Mouse (Mus musculus): ENCODE results near the gene Mok. TPM values are rescaled to one million over a fixed set of nuclear protein-coding genes. Genes with fewer than 3 reads are reported as not detected.

The Mok gene
- 10.8 and 12.3 TPM in 2 replicates for polyA plus RNA-seq (2015; fragmentation: Nextera tagmentation; extraction: Ambion mirVana)

- Histone ChIP-seq H3K4me3 (replicated peaks) (peak within 1 kb of the TSS; percentile 73), H3K9ac (replicated peaks) (peak within 1 kb of the TSS; percentile 58), H3K4me1 (peaks cover 38% of the 10 kb centered on the region), H3K27ac (replicated peaks) (peak within 1 kb of the TSS; percentile 75), H3K9me3 (replicated peaks) (no peaks in the 10 kb centered on the region), H3K36me3 (no peaks in the 10 kb centered on the region), H3K4me2 (peak within 1 kb of the TSS; percentile 65), H3K27me3 (replicated peaks) (peaks cover 17% of the 10 kb centered on the region)
- WGBS = under 1% methylated on average over 71 of the region's 71 CpGs
- peak; percentile 88 for ATAC-seq (ENCODE audit: low FRiP score)
These were observed at the start of gene Mok for GRCm38 (mm10) chr12:110840348-110841198. Mok (minus strand) TSS chr12:110840939.

GRCm38 (mm10) chr12:110889036-110890020 lies 48.6 kb upstream of the Mok start, which contains the start of the genes Cinp and Tecpr2:
Cinp (minus strand) TSS chr12:110889145.
Tecpr2 (plus strand) TSS chr12:110889264.
- Histone ChIP-seq H3K9ac (replicated peaks) (peak within 1 kb of the TSS; percentile 74), H3K9me3 (replicated peaks) (no peaks in the 10 kb centered on the region), H3K4me2 (peak within 1 kb of the TSS; percentile 92), H3K4me1 (peaks cover 21% of the 10 kb centered on the region), H3K4me3 (replicated peaks) (peak within 1 kb of the TSS; percentile 73), H3K27me3 (replicated peaks) (no peaks in the 10 kb centered on the region), H3K27ac (replicated peaks) (peak within 1 kb of the TSS; percentile 92), H3K36me3 (no peaks in the 10 kb centered on the region)
- peak; percentile 99 for ATAC-seq (ENCODE audit: low FRiP score)
- WGBS = under 1% methylated on average over 68 of the region's 74 CpGs

GRCm38 (mm10) chr12:110888606-110889005 lies 47.9 kb upstream of the Mok start:
- Histone ChIP-seq H3K4me1 (peaks cover 21% of the 10 kb centered on the region), H3K27ac (replicated peaks) (peak overlapping the region; percentile 62), H3K36me3 (peaks cover under 1% of the 10 kb centered on the region; the same call in 1 of the 2 replicates), H3K4me2 (peak overlapping the region; percentile 92), H3K4me3 (replicated peaks) (peak overlapping the region; percentile 73), H3K27me3 (replicated peaks) (no peaks in the 10 kb centered on the region), H3K9ac (replicated peaks) (peak overlapping the region; percentile 64), H3K9me3 (replicated peaks) (no peaks in the 10 kb centered on the region)
- under 1% methylated on average over 25 of the region's 25 CpGs for WGBS
- peak; percentile 61; the same call in 1 of the 2 replicates for ATAC-seq (ENCODE audit: low FRiP score)

GRCm38 (mm10) chr12:110888106-110888505 lies 47.4 kb upstream of the Mok start:
- Histone ChIP-seq H3K27ac (replicated peaks) (no peak overlapping the region), H3K4me3 (replicated peaks) (peak overlapping the region; percentile 73), H3K36me3 (peaks cover 5% of the 10 kb centered on the region; the same call in 1 of the 2 replicates), H3K9me3 (replicated peaks) (no peaks in the 10 kb centered on the region), H3K4me2 (peak overlapping the region; percentile 92), H3K9ac (replicated peaks) (peak overlapping the region; percentile 64), H3K27me3 (replicated peaks) (no peaks in the 10 kb centered on the region), H3K4me1 (peaks cover 21% of the 10 kb centered on the region)
- ATAC-seq (ENCODE audit: low FRiP score) = no peak
- 46% methylated on average over 12 of the region's 12 CpGs for WGBS

GRCm38 (mm10) chr12:110885251-110885650 lies 44.5 kb upstream of the Mok start:
- Histone ChIP-seq H3K9me3 (replicated peaks) (no peaks in the 10 kb centered on the region), H3K4me1 (peaks cover 17% of the 10 kb centered on the region), H3K27ac (replicated peaks) (no peak overlapping the region), H3K4me3 (replicated peaks) (no peak overlapping the region), H3K27me3 (replicated peaks) (no peaks in the 10 kb centered on the region), H3K9ac (replicated peaks) (no peak overlapping the region), H3K4me2 (no peak overlapping the region), H3K36me3 (peaks cover 26% of the 10 kb centered on the region)
- no peak for ATAC-seq (ENCODE audit: low FRiP score)
- WGBS = 91% methylated on average over 2 of the region's 2 CpGs

- H3K9ac ChIP-seq (replicated peaks) = no peak overlapping the region
- no peak for ATAC-seq (ENCODE audit: low FRiP score)
- H3K9me3 ChIP-seq (replicated peaks) = no peaks in the 10 kb centered on the region
- WGBS = 90% methylated on average over 7 of the region's 7 CpGs
- H3K4me2 ChIP-seq = no peak overlapping the region
- H3K27ac ChIP-seq (replicated peaks) = no peak overlapping the region
- H3K4me3 ChIP-seq (replicated peaks) = no peak overlapping the region
- H3K27me3 ChIP-seq (replicated peaks) = no peaks in the 10 kb centered on the region
- H3K4me1 ChIP-seq = no peaks in the 10 kb centered on the region
- H3K36me3 ChIP-seq = peaks cover 50% of the 10 kb centered on the region
These were observed 41.6 kb upstream of the Mok start for GRCm38 (mm10) chr12:110882291-110882690.

GRCm38 (mm10) chr12:110875351-110875750 lies 34.6 kb upstream of the Mok start:
- Histone ChIP-seq H3K4me2 (no peak overlapping the region), H3K4me1 (no peaks in the 10 kb centered on the region), H3K4me3 (replicated peaks) (no peak overlapping the region), H3K9ac (replicated peaks) (no peak overlapping the region), H3K36me3 (peaks cover 91% of the 10 kb centered on the region), H3K27ac (replicated peaks) (no peak overlapping the region), H3K9me3 (replicated peaks) (no peaks in the 10 kb centered on the region), H3K27me3 (replicated peaks) (no peaks in the 10 kb centered on the region)
- no peak for ATAC-seq (ENCODE audit: low FRiP score)
- whole genome bisulfite sequencing = 90% methylated on average over 2 of the region's 2 CpGs

GRCm38 (mm10) chr12:110871247-110871646 lies 30.5 kb upstream of the Mok start:
- Histone ChIP-seq H3K9ac (replicated peaks) (no peak overlapping the region), H3K4me3 (replicated peaks) (no peak overlapping the region), H3K27me3 (replicated peaks) (no peaks in the 10 kb centered on the region), H3K4me2 (no peak overlapping the region), H3K27ac (replicated peaks) (no peak overlapping the region), H3K4me1 (no peaks in the 10 kb centered on the region), H3K9me3 (replicated peaks) (no peaks in the 10 kb centered on the region), H3K36me3 (peaks cover 90% of the 10 kb centered on the region)
- WGBS = 95% methylated on average over 5 of the region's 5 CpGs
- ATAC-seq (ENCODE audit: low FRiP score) = no peak

GRCm38 (mm10) chr12:110870107-110870506 lies 29.4 kb upstream of the Mok start:
- peaks cover 86% of the 10 kb centered on the region for H3K36me3 ChIP-seq
- H3K4me2 ChIP-seq = no peak overlapping the region
- no peaks in the 10 kb centered on the region for H3K9me3 ChIP-seq (replicated peaks)
- H3K9ac ChIP-seq (replicated peaks) = no peak overlapping the region
- WGBS = 87% methylated on average over 4 of the region's 4 CpGs
- H3K27me3 ChIP-seq (replicated peaks) = no peaks in the 10 kb centered on the region
- no peak overlapping the region for H3K27ac ChIP-seq (replicated peaks)
- no peaks in the 10 kb centered on the region for H3K4me1 ChIP-seq
- H3K4me3 ChIP-seq (replicated peaks) = no peak overlapping the region
- no peak for ATAC-seq (ENCODE audit: low FRiP score)

- Histone ChIP-seq H3K4me2 (no peak overlapping the region), H3K4me3 (replicated peaks) (no peak overlapping the region), H3K9ac (replicated peaks) (no peak overlapping the region), H3K27me3 (replicated peaks) (no peaks in the 10 kb centered on the region), H3K9me3 (replicated peaks) (no peaks in the 10 kb centered on the region), H3K36me3 (peaks cover 73% of the 10 kb centered on the region), H3K27ac (replicated peaks) (no peak overlapping the region), H3K4me1 (no peaks in the 10 kb centered on the region)
- ATAC-seq (ENCODE audit: low FRiP score) = no peak
- 90% methylated on average over 10 of the region's 10 CpGs for WGBS
These were observed 25.2 kb upstream of the Mok start for GRCm38 (mm10) chr12:110865989-110866388.

- Histone ChIP-seq H3K36me3 (peaks cover 70% of the 10 kb centered on the region), H3K4me3 (replicated peaks) (no peak overlapping the region), H3K27me3 (replicated peaks) (no peaks in the 10 kb centered on the region), H3K27ac (replicated peaks) (no peak overlapping the region), H3K9ac (replicated peaks) (no peak overlapping the region), H3K4me1 (no peaks in the 10 kb centered on the region), H3K9me3 (replicated peaks) (no peaks in the 10 kb centered on the region), H3K4me2 (no peak overlapping the region)
- 47% methylated on average over 5 of the region's 6 CpGs for WGBS
- ATAC-seq (ENCODE audit: low FRiP score) = no peak
These were observed 24.8 kb upstream of the Mok start for GRCm38 (mm10) chr12:110865571-110865970.

Measured in neural tube, embryonic 15.5 days (tissue).